Mouse (Mus musculus): ENCODE data around the gene Ifi202b.
"Not testable (repeated sequence)": the region's sequence is repeated elsewhere in the genome, so short reads cannot be mapped to it uniquely, and the experiment has no call there.

DNA sequence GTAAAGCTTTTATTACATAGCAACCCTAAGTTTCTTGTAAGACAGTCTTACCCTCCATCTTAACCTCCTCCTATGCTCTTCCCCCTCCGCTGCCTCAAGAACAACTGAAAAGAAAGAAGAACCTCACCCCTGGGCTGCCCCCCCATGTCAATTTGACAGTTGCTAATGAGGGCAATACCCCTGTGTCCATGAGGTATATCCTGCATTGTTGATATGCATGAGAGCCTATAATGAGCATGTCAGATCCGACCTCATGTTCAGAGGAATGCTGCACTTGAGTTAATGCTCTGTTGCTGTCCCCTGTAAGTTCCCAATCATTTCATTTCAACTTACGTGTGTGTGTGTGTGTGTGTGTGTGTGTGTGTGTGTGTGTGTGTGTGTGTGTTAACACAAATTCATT lies 22.5 kb downstream of the Ifi202b start:
- not testable (repeated sequence) for TF ChIP-seq CTCF (IDR thresholded peaks at IDR 0.05; ENCODE audit: low read depth, low read length); POLR2A (IDR thresholded peaks at IDR 0.05; ENCODE audit: extremely low read depth, insufficient read depth, low read length)

All from liver, adult 2 months (tissue).